Mouse (Mus musculus): Measurements from ENCODE around the gene Clstn2. TPM values are rescaled to one million over a fixed set of nuclear protein-coding genes. Genes with fewer than 3 reads are reported as not detected.

Gene Clstn2
- polyA plus RNA-seq, 1 experiment from 2014 or later = 0.05 TPM

GRCm38 (mm10) chr9:97476456-97476855, 556.5 kb downstream of the Clstn2 start:
- no peak for DNase-seq (ENCODE audit: low spot score)

- no peak for DNase-seq (ENCODE audit: low spot score)
Measured at GRCm38 (mm10) chr9:97474896-97475295, 558.1 kb downstream of the Clstn2 start.

GRCm38 (mm10) chr9:97471014-97471591, 561.9 kb downstream of the Clstn2 start:
- DNase-seq (ENCODE audit: low spot score) = no peak

GRCm38 (mm10) chr9:97460452-97460851, 572.5 kb downstream of the Clstn2 start:
- DNase-seq (ENCODE audit: low spot score) = no peak

- DNase-seq (ENCODE audit: low spot score) = no peak
Measured at GRCm38 (mm10) chr9:97459745-97460144, 573.2 kb downstream of the Clstn2 start.

- DNase-seq (ENCODE audit: low spot score) = no peak
Measured at GRCm38 (mm10) chr9:97449316-97450050, 583.5 kb downstream of the Clstn2 start.

- no peak for DNase-seq (ENCODE audit: low spot score)
Measured at GRCm38 (mm10) chr9:97439872-97440636, 592.9 kb downstream of the Clstn2 start.

GRCm38 (mm10) chr9:97434666-97435065, 598.3 kb downstream of the Clstn2 start:
- DNase-seq (ENCODE audit: low spot score) = no peak

- no peak for DNase-seq (ENCODE audit: low spot score)
Measured at GRCm38 (mm10) chr9:97429885-97430449, 603.0 kb downstream of the Clstn2 start.

GRCm38 (mm10) chr9:97428127-97428526, 604.9 kb downstream of the Clstn2 start:
- no peak for DNase-seq (ENCODE audit: low spot score)

GRCm38 (mm10) chr9:97420896-97421295, 612.1 kb downstream of the Clstn2 start:
- no peak for DNase-seq (ENCODE audit: low spot score)

GRCm38 (mm10) chr9:97414876-97415668, 617.9 kb downstream of the Clstn2 start:
- no peak for DNase-seq (ENCODE audit: low spot score)

- DNase-seq (ENCODE audit: low spot score) = no peak
Measured at GRCm38 (mm10) chr9:97408142-97408541, 624.8 kb downstream of the Clstn2 start.
